Mouse (Mus musculus): ENCODE data around the gene Lrrc1.

DNA sequence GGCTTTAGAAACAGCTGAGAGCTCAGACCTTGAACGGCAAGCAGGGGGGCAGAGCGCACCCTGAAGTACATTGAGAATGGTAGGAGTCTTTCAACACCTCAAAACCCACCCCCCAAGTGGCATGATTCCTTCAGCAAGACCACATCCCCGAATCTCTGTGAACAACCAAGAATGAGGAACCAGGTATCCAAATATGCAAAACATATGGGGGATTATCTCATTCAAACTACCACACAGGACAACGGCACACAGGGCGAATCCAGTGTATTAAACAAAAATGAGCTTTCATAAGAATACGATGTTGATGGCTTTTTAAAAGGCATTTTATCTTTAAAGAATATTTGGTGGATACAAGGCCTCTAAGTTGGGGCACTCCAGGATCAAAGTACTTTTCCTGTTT is 140.7 kb downstream of the Lrrc1 start:
- TF ChIP-seq CTCF (IDR thresholded peaks at IDR 0.05; ENCODE audit: low read depth) (no peak), EP300 (optimal IDR thresholded peaks at IDR 0.05) (no peak)

All from stomach, postnatal 0 days (tissue).